Mouse (Mus musculus) frontal cortex, postnatal 14 days (tissue): ENCODE measurements around the gene Ppl.

Source experiments
- DNase-seq, 2 experiments: peaks; one replicate each; pipeline ENCODE4 v3.0.0; 2022; ENCODE audit warnings: low spot score in 2 of 2

Ppl gene

GRCm38 (mm10) chr16:5130196-5130595 lies 2.0 kb downstream of the Ppl start:
- no peak for DNase-seq

- DNase-seq = no peak
Observed at GRCm38 (mm10) chr16:5123476-5123875, 8.7 kb downstream of the Ppl start.

GRCm38 (mm10) chr16:5119845-5120244 lies 12.4 kb downstream of the Ppl start:
- DNase-seq = no peak

GRCm38 (mm10) chr16:5119385-5119784 lies 12.8 kb downstream of the Ppl start:
- no peak for DNase-seq

- DNase-seq = no peak
Observed at GRCm38 (mm10) chr16:5113582-5113981, 18.6 kb downstream of the Ppl start.

GRCm38 (mm10) chr16:5113002-5113550 lies 19.1 kb downstream of the Ppl start:
- no peak for DNase-seq

- DNase-seq = no peak
Observed at GRCm38 (mm10) chr16:5111021-5111420, 21.2 kb downstream of the Ppl start.

- no peak for DNase-seq
Observed at GRCm38 (mm10) chr16:5109877-5110276, 22.3 kb downstream of the Ppl start.

- DNase-seq = no peak
Observed at GRCm38 (mm10) chr16:5101000-5101399, 31.2 kb downstream of the Ppl start.

- no peak for DNase-seq
Observed at GRCm38 (mm10) chr16:5096504-5096903, 35.7 kb downstream of the Ppl start.

- no peak for DNase-seq
Observed at GRCm38 (mm10) chr16:5093285-5093684, 38.9 kb downstream of the Ppl start.

GRCm38 (mm10) chr16:5089021-5089420 lies 43.2 kb downstream of the Ppl start:
- no peak for DNase-seq

GRCm38 (mm10) chr16:5086179-5086578 lies 46.0 kb downstream of the Ppl start:
- no peak for DNase-seq

GRCm38 (mm10) chr16:5085196-5085595 lies 47.0 kb downstream of the Ppl start:
- DNase-seq = no peak

GRCm38 (mm10) chr16:5074341-5074740 lies 57.9 kb downstream of the Ppl start:
- DNase-seq = no peak

GRCm38 (mm10) chr16:5071974-5072373 lies 60.2 kb downstream of the Ppl start:
- no peak for DNase-seq

GRCm38 (mm10) chr16:5070321-5070720 lies 61.9 kb downstream of the Ppl start:
- no peak for DNase-seq

GRCm38 (mm10) chr16:5063472-5063871 lies 68.7 kb downstream of the Ppl start:
- no peak for DNase-seq

GRCm38 (mm10) chr16:5058114-5058513 lies 74.1 kb downstream of the Ppl start:
- no peak for DNase-seq

GRCm38 (mm10) chr16:5050251-5051110 lies 81.7 kb downstream of the Ppl start:
- DNase-seq = peak; percentile 63

GRCm38 (mm10) chr16:5049774-5050234 lies 82.4 kb downstream of the Ppl start, which contains the start of the genes Glyr1 and Ubn1:
Gene Glyr1, minus strand, starts transcription at chr16:5049863.
Gene Ubn1, plus strand, starts transcription at chr16:5050057.
- DNase-seq = peak; percentile 99

- no peak for DNase-seq
Observed at GRCm38 (mm10) chr16:5049182-5049773, 82.9 kb downstream of the Ppl start.

- no peak for DNase-seq
Observed at GRCm38 (mm10) chr16:5045322-5045721, 86.9 kb downstream of the Ppl start.
